Mouse (Mus musculus) embryonic fibroblast, embryonic 13.5 days (primary cell): ENCODE data around the gene C2cd4c.

Experiments
- CTCF ChIP-seq: IDR thresholded peaks from 2 replicates; pipeline ENCODE4 v1.5.1; 2011; ENCODE audit warnings: mild to moderate bottlenecking, control low read depth, low read length, moderate library complexity, borderline replicate concordance; ENCODE audit not compliant: insufficient read depth
- POLR2A ChIP-seq: IDR thresholded peaks from 2 replicates; pipeline ENCODE4 v1.6.1; 2011; ENCODE audit warnings: low read depth, mild to moderate bottlenecking, control low read depth, low read length, moderate library complexity

DNA sequence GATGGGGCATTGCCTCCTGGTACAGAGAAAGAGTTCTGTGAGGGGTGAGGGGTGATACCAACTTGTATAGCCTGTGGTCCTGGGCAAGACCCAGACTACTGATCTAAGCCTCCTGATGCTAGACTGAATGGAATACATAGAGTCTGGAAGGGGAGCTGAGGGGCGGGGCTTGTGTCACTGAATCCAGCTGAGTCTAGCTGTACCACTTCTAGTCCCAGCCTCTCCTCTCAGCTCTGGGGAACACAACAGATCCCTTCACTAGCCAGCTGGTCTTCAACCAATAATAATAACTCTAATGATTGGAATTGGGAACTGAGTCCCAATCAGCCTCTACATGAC is 449 bp upstream of the C2cd4c start:
- TF ChIP-seq CTCF, result no peak
- TF ChIP-seq POLR2A, result no peak
